Mouse (Mus musculus): ENCODE results near the gene Trp63.

- TF ChIP-seq CTCF (IDR thresholded peaks at IDR 0.05; ENCODE audit: low read depth) (no peak), EP300 (IDR thresholded peaks at IDR 0.05; ENCODE audit: low read depth) (no peak)
Observed at GRCm38 (mm10) chr16:25663116-25663515, 20.4 kb upstream of the Trp63 start.
